Mouse (Mus musculus) kidney, adult 18-20 months (tissue): ENCODE measurements around the gene Erc2.

Experiments used
- DNase-seq: peaks from one replicate; pipeline ENCODE4 v3.0.0; 2021

Erc2 gene

DNA sequence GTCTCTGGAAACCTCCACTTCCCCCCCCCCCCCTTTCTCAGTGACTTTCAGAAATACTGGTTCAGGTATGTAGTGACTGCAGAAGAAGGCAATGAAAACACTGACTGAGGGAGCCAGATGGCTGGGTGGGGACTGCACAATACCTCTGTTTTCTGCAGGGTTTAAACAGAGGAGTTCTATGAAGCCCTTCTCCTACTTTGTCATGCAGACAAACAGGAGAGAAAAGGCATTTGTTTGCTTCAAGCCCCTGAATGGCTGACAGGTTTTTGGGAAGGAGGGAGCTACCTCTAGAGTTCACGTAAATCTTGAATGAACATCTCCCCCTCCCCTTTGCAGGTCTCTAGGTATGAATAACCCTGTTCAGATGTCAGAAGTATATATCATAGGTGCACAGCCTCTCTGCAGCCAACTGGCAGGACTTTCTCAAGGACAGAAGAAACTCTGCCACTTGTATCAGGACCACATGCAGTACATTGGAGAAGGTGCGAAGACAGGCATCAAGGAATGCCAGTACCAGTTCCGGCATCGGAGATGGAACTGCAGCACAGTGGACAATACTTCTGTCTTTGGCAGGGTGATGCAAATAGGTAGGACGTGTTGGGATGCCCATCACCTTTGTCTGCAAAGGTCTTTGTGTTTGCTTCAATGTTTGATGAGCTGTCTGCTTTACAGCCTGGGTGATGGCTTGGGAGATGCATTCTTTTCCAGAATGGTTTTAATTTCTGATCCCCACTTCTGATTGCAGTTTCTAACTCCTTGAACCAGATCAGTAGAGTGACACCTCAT, 890.8 kb downstream of the Erc2 start:
- DNase-seq, result no peak

DNA sequence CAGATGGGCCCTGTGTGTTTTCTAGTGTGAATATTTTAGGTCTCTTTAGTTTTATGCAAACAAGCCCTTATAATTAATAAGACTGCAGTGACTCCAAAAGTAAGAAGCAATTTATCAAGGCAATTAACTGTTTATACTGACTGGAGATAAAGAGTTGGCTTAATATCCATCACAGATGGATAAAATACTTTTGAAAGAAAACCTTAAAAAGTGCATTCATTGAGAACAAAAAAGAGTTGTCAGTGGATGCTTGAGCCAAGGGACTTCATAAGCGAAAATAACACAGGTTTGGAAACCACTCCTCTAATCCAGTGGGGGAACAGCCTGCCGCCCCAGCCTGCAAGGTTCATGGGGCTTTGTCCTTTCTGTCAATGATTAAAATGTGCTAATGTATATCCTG, 891.9 kb downstream of the Erc2 start:
- no peak for DNase-seq

DNA sequence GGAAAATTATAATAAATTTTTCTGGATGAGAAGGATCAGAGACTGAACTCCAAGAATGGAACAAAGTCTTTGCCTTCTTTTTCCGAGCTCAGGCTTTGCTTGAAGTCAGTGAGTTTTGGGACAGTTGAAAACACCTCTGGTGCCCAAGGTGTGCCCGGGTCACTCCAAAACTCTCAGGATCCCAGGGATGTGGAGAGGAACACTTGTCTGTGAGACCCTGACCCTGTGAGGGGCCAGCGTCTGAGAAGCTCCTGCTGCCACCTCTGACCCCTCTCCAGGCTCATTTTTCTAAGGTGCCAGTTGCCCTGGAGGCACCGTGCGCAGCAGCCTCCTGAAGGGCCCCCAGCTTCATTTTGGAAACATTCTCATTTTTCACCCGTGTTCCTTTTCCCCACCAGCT, 893.1 kb downstream of the Erc2 start:
- no peak for DNase-seq

DNA sequence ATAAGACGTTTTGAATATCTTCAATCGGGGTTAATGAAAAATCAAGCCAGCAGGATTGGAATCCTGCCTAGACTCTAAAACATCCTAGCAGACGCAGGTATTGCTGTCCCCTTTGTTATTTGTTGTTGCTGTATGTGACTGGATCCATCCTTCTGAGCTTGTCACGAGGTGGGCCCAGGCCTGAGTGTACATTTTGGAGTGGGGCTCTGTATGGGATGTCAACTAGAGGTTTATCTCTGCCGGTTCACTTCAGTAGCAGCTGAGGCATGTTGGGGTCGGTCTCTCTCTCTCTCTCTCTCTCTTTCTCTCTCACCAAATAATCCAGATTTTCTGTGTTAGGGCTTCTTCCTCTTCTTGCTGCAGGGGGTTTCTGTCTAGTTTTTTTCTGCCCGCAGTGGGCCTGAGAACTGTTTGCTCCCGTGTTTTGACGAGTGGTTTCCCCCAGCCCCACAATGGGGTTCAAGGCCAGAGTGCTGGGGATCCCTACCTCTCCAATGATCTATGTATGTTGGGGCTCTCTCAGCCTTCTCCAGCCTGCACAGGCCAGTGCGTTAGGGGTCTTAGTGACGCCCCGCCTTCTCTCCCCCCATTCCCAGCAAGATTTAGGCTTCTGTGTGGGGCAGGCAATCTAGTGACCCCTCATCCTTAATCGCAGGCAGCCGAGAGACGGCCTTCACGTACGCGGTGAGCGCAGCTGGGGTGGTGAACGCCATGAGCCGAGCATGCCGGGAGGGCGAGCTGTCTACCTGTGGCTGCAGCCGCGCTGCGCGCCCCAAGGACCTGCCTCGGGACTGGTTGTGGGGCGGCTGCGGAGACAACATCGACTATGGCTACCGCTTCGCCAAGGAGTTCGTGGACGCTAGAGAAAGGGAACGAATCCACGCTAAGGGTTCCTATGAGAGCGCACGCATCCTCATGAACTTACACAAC, 895.7 kb downstream of the Erc2 start:
- no peak for DNase-seq

DNA sequence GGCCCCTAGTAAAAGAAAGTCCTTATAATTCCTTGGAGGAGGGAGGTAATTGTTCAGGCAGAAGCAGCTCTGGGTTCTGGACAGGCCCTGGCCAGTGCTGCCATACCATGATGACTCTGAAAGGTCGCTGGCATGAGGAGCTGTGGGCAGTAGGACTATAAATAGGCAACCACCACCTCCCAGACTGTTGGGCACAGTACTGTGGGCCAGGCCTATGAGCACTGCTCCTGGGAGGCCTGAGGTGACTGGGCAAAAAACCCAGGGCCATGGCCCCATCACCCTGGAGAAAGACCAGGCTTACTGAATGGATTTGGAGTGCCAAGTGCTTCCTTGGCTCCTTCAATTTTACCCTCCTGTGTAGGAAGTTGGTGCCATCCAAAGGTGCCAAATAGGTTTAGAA, 898.9 kb downstream of the Erc2 start:
- no peak for DNase-seq

DNA sequence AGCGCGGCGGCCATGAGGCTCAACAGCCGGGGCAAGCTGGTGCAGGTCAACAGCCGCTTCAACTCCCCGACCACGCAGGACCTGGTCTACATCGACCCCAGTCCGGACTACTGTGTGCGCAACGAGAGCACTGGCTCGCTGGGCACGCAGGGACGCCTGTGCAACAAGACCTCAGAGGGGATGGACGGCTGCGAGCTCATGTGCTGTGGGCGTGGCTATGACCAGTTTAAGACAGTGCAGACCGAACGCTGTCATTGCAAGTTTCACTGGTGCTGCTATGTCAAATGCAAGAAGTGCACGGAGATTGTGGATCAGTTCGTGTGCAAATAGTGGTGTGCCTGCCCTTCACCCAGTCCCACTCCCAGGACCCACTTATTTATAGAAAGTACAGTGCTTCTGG, 900.4 kb downstream of the Erc2 start:
- DNase-seq, result no peak

DNA sequence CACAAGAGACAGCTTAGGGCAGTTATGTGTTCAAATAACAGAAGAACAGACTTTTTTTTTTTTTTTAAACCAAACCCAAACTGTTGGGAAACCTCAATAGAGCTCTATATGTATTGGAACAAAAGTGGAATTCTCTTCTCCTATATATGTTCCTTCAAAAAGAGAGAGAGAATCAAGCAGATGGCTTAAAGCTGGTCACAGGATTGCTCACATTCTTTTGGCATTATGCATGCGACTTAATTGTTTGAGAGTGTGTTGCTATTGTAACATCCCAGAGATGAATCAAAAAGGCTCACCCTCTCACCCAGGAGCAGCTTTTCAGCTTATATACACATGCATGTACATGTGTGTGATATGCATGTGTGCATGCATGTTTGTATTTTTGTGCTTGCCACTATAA, 903.3 kb downstream of the Erc2 start:
- DNase-seq, result no peak
